Mouse (Mus musculus): ENCODE measurements around the gene Nptxr. TPM values are rescaled to one million over a fixed set of nuclear protein-coding genes. Genes with fewer than 3 reads are reported as not detected.

Nptxr gene
- total and polyA plus RNA-seq, 3 experiments = 0.09 to 2.1 (median 0.14) TPM

- Histone ChIP-seq H3K4me3 (replicated peaks in 1 of 3; ENCODE audit: low read depth in 2 of 3, low read length in 2 of 3, poor library complexity in 1 of 3) (no peak overlapping the region), H3K4me1 (ENCODE audit: control insufficient read depth in 1 of 2, insufficient read depth in 2 of 2) (peaks cover 0 to 38% of the 10 kb centered on the region in 2 experiments; a peak in 3 of 4 replicates), H3K36me3 (replicated peaks in 1 of 2; ENCODE audit: control insufficient read depth in 1 of 2, insufficient read depth in 1 of 2, low read length in 1 of 2) (peaks cover 46 to 89% of the 10 kb centered on the region in 2 experiments), H3K9ac (ENCODE audit: insufficient read depth, low read depth) (no peak overlapping the region), H3K27me3 (replicated peaks) (no peaks in the 10 kb centered on the region), H3K27ac (ENCODE audit: insufficient read depth, low read depth) (no peak overlapping the region), H3K4me2 (ENCODE audit: insufficient read depth, low read depth, poor library complexity, severe bottlenecking) (no peak overlapping the region), H3K79me2 (replicated peaks; ENCODE audit: control insufficient read depth, extremely low read depth, insufficient read depth, poor library complexity, severe bottlenecking) (no peaks in the 10 kb centered on the region), H3K9me3 (replicated peaks; ENCODE audit: low read length) (no peaks in the 10 kb centered on the region)
- in situ Hi-C loops (cut with MboI; ENCODE audit: low pct_ligation_motif_present, low pct_unique_long_range_greater_than_20kb, low sequenced_read_pairs) (loop anchor here (5.0 kb wide), 1 partner anchor 54 kb away; no protein-coding TSS in a partner anchor), dilution Hi-C loops (cut with MboI; ENCODE audit: extremely low pct_ligation_motif_present, extremely low pct_unique_long_range_greater_than_20kb, low sequenced_read_pairs) (no loop called here)
- DNase-seq (ENCODE audit: extremely low read depth) = no peak
- TF ChIP-seq ZC3H11A (IDR thresholded peaks at IDR 0.05; ENCODE audit: low read depth, low read length) (no peak), NRF1 (IDR thresholded peaks at IDR 0.05; ENCODE audit: low read depth, low read length) (no peak), MAZ (IDR thresholded peaks at IDR 0.05; ENCODE audit: low read depth, low read length) (no peak), TBP (conservative IDR thresholded peaks at IDR 0.05; ENCODE audit: low read depth, low read length) (no peak), TCF12 (IDR thresholded peaks at IDR 0.05; ENCODE audit: low read depth, low read length) (no peak), RAD21 (IDR thresholded peaks at IDR 0.05; ENCODE audit: low read depth, low read length) (no peak), E2F4 (IDR thresholded peaks at IDR 0.05; ENCODE audit: insufficient replicate concordance, low read depth, low read length) (no peak), CHD1 (IDR thresholded peaks at IDR 0.05; ENCODE audit: low read depth, low read length) (no peak)
Measured at GRCm38 (mm10) chr15:79826221-79826935, 21.8 kb upstream of the Nptxr start.

GRCm38 (mm10) chr15:79825146-79825825 lies 20.7 kb upstream of the Nptxr start:
- in situ Hi-C loops (cut with MboI; ENCODE audit: low pct_ligation_motif_present, low pct_unique_long_range_greater_than_20kb, low sequenced_read_pairs) = loop anchor here (5.0 kb wide), 1 partner anchor 53 kb away; no protein-coding TSS in a partner anchor
- no peak overlapping the region for H3K9ac ChIP-seq (ENCODE audit: insufficient read depth, low read depth)
- peak; percentile 58 for DNase-seq (ENCODE audit: extremely low read depth)
- peaks cover 0 to 31% of the 10 kb centered on the region in 2 experiments; a peak in 3 of 4 replicates for H3K4me1 ChIP-seq (ENCODE audit: control insufficient read depth in 1 of 2, insufficient read depth in 2 of 2)
- H3K79me2 ChIP-seq (replicated peaks; ENCODE audit: control insufficient read depth, extremely low read depth, insufficient read depth, poor library complexity, severe bottlenecking) = no peaks in the 10 kb centered on the region
- no peak overlapping the region for H3K4me3 ChIP-seq (replicated peaks in 1 of 3; ENCODE audit: low read depth in 2 of 3, low read length in 2 of 3, poor library complexity in 1 of 3)
- no peak overlapping the region for H3K27ac ChIP-seq (ENCODE audit: insufficient read depth, low read depth)
- H3K4me2 ChIP-seq (ENCODE audit: insufficient read depth, low read depth, poor library complexity, severe bottlenecking) = no peak overlapping the region
- TF ChIP-seq SMC3 (IDR thresholded peaks at IDR 0.05; ENCODE audit: low read depth, low read length) (peak; percentile 35), NELFE (IDR thresholded peaks at IDR 0.05; ENCODE audit: low read depth, low read length) (no peak), CTCF (conservative IDR thresholded peaks at IDR 0.05 in 1 of 2, IDR thresholded peaks at IDR 0.05 in 1 of 2; ENCODE audit: low read depth in 2 of 2, low read length in 2 of 2) (peak; percentile 58 to 59), RAD21 (IDR thresholded peaks at IDR 0.05; ENCODE audit: low read depth, low read length) (peak; percentile 7), UBTF (IDR thresholded peaks at IDR 0.05; ENCODE audit: low read depth, low read length) (no peak)
- dilution Hi-C loops (cut with MboI; ENCODE audit: extremely low pct_ligation_motif_present, extremely low pct_unique_long_range_greater_than_20kb, low sequenced_read_pairs) = no loop called here
- no peaks in the 10 kb centered on the region for H3K9me3 ChIP-seq (replicated peaks; ENCODE audit: low read length)
- H3K27me3 ChIP-seq (replicated peaks) = no peaks in the 10 kb centered on the region
- peaks cover 44 to 80% of the 10 kb centered on the region in 2 experiments for H3K36me3 ChIP-seq (replicated peaks in 1 of 2; ENCODE audit: control insufficient read depth in 1 of 2, insufficient read depth in 1 of 2, low read length in 1 of 2)

Data from CH12.LX (cell line).